Mouse (Mus musculus): ENCODE results near the gene Arntl2. TPM values are rescaled to one million over a fixed set of nuclear protein-coding genes. Genes with fewer than 3 reads are reported as not detected.
"Not testable (repeated sequence)": the region's sequence is repeated elsewhere in the genome, so short reads cannot be mapped to it uniquely, and the experiment has no call there.

The Arntl2 gene
- polyA plus RNA-seq (2017; shearing (Covaris generic)), result 1 to 10 TPM; 1.3 to 1.7 TPM

GRCm38 (mm10) chr6:146795924-146796545 lies at the start of gene Arntl2:
TSS of gene Arntl2 (plus strand) at chr6:146796055.
- no peak for ATAC-seq

GRCm38 (mm10) chr6:146746577-146746976 lies 49.3 kb upstream of the Arntl2 start:
- no peak for ATAC-seq

DNA sequence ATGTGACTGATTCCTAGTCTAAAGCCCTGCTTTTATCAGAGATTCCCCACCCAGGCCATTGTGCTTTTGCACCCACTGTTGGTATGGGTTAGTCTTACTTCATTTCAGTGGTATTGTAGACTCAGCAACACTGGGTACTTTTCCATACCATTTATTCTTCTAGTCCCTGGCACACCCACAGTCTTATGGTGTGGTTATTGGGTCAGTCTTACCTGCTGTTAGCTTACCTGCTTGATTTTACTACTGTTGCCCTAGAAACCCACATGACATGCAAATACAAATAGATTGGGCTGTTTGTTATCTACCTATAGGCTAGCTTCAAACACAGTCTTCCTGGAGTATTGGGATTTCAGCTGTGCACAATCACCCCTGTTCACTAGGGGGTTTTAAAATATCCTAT lies 48.8 kb upstream of the Arntl2 start:
- no peak for ATAC-seq

DNA sequence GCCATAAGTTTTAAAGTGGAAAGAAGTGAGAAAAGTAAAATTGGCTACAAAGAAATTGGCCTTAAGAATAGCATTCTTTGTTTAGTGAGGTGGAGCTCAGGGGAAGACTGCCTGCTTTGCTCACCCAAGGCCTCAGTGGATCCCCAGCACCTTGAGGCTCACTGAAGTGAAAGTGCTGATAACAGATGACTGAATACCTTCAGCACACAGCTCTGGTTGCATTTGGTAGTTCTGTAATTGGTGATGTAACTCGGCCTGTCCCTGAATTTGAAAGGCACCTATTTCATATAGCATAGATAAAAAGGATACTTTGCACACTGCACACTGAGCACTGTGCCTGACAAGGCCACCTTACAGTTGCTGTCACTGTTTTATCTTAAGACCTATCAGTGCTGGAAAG lies 47.6 kb upstream of the Arntl2 start:
- ATAC-seq, result no peak

GRCm38 (mm10) chr6:146751671-146752070 lies 44.2 kb upstream of the Arntl2 start:
- ATAC-seq, result peak; percentile 53

DNA sequence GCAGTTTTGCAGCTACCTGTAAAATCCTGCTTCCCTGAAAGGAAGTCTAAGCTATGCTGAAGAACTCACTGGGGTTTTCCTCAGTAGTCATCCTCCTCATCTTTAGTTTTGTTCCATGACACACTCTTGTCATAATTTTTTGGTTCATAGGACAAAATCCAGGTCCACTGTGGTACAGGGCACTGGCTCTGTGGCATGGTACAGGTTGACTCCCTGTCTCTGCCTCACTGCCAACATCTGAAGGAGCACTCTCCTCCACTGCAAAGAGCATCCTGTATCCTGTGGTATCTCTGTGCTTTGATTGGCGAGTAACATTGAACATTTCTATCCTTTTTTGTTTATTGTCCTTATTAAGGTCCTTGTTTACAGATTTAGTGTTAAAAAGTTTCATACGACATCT lies 43.7 kb upstream of the Arntl2 start:
- peak; percentile 50 for ATAC-seq

GRCm38 (mm10) chr6:146752612-146753011 lies 43.2 kb upstream of the Arntl2 start:
- no peak for ATAC-seq

GRCm38 (mm10) chr6:146753560-146754160 lies 42.2 kb upstream of the Arntl2 start:
- no peak for ATAC-seq

DNA sequence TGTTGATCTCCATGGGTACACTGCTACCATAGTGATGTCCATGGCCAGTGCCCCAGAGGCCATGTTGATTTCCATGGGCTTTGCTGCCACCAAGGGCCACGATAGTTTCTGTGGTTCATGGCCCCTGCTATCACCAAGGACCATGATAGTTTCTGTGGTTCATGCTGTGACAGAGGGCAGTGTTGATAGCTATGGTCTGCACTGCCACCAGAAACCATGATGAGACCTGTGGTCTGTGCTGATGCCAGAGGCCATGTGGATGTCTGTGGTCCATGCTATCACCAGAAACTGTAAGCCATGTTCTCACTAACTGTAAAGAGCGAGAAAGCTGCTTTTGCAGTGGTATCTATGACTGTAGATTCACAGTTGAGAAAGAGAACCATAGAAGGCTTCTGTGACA lies 40.7 kb upstream of the Arntl2 start:
- no peak for ATAC-seq

DNA sequence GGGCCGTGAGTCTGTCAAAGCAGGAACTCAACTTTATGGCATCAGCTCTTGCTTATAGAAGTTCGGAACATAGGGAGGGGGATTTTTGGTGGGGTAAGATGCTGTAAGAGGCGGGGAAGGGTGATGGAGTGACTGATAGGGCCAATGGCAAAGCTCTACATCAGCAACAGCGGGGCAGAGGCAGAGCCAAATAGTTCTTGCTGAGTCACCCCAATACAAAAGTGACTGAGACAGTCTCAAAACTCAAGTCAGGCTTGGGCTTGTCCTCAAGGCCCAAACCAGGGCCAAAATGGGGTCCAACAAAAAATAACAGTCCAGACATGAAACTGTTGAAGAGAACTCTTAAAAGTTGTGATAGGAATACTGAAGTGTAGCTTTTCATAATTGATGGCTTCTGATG lies 40.2 kb upstream of the Arntl2 start:
- no peak for ATAC-seq

- no peak for ATAC-seq
Observed at GRCm38 (mm10) chr6:146759027-146759426, 36.8 kb upstream of the Arntl2 start.

DNA sequence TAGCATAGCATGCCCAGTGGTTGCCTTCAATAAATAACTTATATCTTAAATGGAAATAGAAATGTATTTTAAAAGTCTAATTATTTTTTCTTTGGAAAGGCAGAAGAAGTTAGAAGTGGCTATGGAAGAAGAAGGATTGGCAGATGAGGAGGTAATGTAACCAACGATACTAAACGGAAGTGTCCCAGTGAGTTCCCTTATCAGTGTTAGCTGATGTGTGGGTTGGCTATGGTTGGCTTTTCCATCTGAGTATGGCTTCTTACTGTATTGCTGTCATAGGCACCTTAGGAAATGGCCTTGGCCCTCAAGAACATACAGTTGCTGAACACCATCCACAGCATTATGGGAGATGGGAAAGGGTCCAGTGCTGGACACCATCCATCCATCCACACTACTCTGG lies 35.8 kb upstream of the Arntl2 start:
- no peak for ATAC-seq

DNA sequence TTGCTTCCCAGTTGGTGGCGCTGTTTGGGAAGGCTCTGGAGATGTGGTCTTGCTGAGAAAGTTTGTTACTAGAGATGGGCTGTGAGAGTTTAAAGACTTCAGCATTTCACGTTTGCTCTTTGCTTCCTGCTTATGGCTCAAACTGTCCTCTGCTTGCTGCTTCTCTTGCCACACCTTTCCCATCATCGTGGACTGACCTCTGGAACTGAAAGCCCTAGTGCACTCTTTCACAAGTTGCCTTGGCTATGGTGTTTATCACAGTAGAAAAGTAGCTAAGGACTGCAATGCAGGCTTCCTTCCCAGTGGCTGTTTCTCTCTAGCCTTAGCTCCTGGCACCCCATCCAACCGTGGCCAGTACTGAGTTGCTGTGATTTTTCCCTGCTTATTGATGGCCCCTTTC lies 35.1 kb upstream of the Arntl2 start:
- ATAC-seq, result no peak

GRCm38 (mm10) chr6:146762264-146762898 lies 33.5 kb upstream of the Arntl2 start:
- ATAC-seq, result peak; percentile 61

DNA sequence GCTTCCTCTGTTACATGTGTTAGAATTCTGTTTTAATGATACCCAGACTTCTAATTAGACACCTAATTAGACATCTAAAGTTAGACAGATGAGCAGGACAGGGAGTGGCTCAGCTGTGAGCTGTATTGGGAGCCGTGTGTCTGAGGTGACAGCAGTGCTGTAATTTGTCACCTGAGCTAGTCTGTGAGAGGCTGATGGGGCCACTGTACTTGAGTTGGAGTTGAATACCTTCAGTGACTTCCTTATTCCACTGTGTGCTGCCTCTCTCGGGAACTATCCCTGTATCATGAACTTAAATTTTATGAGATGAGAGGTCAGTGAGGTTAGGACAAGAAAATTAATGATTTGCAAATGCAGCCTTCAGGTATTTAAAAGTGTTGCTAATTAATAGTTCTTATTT lies 31.3 kb upstream of the Arntl2 start:
- ATAC-seq, result no peak

GRCm38 (mm10) chr6:146765270-146765669 lies 30.6 kb upstream of the Arntl2 start:
- ATAC-seq, result no peak

GRCm38 (mm10) chr6:146768813-146769404 lies 26.9 kb upstream of the Arntl2 start:
- ATAC-seq, result no peak

DNA sequence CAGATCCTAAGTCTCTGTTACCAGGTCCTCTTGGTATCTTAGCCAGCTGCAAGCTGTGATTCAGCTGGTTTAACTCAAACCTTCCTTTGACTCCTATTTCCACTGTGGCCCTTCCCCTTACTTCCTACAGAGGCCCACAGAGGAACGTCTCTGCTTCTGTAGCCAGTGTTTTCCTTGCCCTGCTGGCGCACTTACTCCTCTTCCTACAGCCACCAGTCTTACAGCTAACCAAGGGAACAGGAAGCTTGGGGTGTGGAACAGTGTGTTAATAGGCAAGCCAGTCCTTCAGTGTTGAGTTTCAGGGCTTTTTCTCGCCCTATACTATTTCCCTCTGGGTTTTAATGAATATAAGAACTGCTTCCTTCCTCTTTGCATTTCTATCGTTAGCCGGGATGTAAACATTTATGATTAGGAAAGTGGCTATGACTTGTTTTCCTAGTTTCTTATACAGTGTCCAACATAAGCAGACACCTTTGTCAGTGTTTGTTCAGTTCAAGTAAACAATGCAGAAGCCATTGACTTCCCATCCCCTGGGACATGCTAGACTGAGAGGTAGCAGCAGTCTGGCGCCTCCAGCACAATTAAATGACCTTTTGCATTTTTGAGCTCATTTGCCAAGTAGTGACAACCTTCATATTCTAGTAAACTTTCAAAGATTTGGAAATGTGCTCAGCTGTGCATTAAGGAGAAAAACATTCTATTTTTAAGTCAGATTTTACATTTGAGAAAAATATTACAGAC lies 25.7 kb upstream of the Arntl2 start:
- no peak for ATAC-seq

GRCm38 (mm10) chr6:146770808-146771207 lies 25.0 kb upstream of the Arntl2 start:
- ATAC-seq, result no peak

GRCm38 (mm10) chr6:146775864-146776263 lies 20.0 kb upstream of the Arntl2 start:
- not testable (repeated sequence) for ATAC-seq

- peak; percentile 89 for ATAC-seq
Observed at GRCm38 (mm10) chr6:146776610-146777389, 19.1 kb upstream of the Arntl2 start.

GRCm38 (mm10) chr6:146778055-146778454 lies 17.8 kb upstream of the Arntl2 start:
- no peak for ATAC-seq

Measured in CD4-positive, CD25-positive, alpha-beta regulatory T cell, adult 4 months (primary cell).